Mouse (Mus musculus): ENCODE measurements around the gene Pycr1. TPM values are rescaled to one million over a fixed set of nuclear protein-coding genes. Genes with fewer than 3 reads are reported as not detected.

Pycr1 gene
- polyA plus RNA-seq, 1 experiment: 59.0 TPM

DNA sequence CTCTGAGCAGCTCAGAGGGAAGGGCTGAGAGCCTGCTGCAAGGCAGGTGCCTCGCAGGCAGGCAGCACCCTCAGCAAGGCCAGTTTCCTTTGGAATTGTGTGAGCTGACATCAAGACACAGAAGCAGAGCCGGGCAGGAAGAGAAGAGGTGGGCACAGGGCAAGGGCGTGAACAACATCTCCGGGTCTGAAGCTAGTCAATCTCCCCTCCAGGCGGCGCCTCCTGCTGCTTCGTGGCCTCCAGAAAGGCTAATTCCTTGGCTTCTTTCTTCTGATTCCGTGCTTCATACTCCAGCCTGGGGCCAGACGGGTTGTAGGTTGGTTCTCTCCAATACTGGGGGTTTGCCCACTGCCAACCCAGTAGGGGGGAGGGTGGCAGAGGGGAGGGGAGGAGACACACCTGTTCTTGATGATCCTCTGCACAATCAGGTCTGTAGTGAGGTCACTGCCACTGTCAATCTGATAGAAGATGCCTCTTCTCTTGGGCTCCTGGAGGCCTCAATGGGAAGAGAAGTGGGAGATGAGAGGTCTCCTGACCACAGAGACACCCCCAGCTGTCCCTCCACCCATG lies 33.0 kb downstream of the Pycr1 start:
- H3K4me1 ChIP-seq (ENCODE audit: control insufficient read depth, insufficient read depth, low read length): 0 out of 2 replicates have a peak, but pooled peaks cover 13% of the 10 kb centered on the region
- TF ChIP-seq CTCF (IDR thresholded peaks at IDR 0.05; ENCODE audit: borderline replicate concordance, insufficient read depth, low read length) (no peak), POLR2A (IDR thresholded peaks at IDR 0.05; ENCODE audit: low read depth, low read length) (no peak)
- H3K27ac ChIP-seq (ENCODE audit: insufficient read depth, low read length): no peak overlapping the region
- H3K4me3 ChIP-seq (ENCODE audit: insufficient read depth, low read length): no peak overlapping the region

GRCm38 (mm10) chr11:120609250-120609649 lies 34.3 kb downstream of the Pycr1 start:
- TF ChIP-seq POLR2A (IDR thresholded peaks at IDR 0.05; ENCODE audit: low read depth, low read length) (no peak), CTCF (IDR thresholded peaks at IDR 0.05; ENCODE audit: borderline replicate concordance, insufficient read depth, low read length) (no peak)
- Histone ChIP-seq H3K4me3 (ENCODE audit: insufficient read depth, low read length) (no peak overlapping the region), H3K27ac (ENCODE audit: insufficient read depth, low read length) (no peak overlapping the region), H3K4me1 (ENCODE audit: control insufficient read depth, insufficient read depth, low read length) (0 out of 2 replicates have a peak, but pooled peaks cover 13% of the 10 kb centered on the region)

DNA sequence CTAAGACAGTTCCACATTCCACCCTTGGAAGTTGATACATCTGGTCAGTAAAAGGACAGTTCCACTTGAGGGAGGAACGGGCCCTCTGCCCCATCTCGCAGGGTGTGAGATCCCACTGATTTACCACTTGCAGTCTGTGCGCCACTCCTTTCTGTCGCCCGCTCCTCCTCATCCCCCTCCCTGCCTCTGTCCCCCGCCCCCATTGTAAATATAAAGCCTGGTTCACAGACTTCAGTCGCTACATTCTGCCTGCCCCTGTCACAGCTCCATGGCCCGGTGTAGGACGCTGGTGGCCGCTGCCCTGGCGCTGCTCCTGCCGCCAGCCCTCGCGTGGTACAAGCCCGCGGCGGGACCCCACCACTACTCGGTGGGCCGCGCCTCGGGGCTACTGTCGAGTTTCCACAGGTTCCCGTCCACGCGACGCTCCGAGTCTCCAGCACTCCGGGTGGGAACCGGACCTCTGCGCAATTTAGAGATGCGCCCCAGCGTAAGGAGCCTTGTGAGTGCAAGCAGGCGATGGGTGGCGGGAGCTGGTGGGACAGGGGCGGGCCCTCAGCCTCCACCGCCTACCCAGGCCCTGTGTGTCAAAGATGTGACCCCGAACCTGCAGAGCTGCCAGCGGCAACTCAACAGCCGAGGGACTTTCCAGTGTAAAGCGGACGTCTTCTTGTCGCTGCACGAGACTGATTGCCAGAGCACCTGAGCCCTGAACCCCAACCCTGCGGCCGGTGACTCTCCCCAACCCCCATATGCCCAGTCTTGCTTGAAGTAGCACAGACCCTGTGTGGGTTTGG lies 35.1 kb downstream of the Pycr1 start, which contains the start of gene Npb:
Gene Npb, plus strand, starts transcription at position 237 of the 794 bp plus-strand sequence.
- Histone ChIP-seq H3K4me3 (ENCODE audit: insufficient read depth, low read length) (no peak within 1 kb of the TSS), H3K4me1 (ENCODE audit: control insufficient read depth, insufficient read depth, low read length) (0 out of 2 replicates have a peak, but pooled peaks cover 13% of the 10 kb centered on the region), H3K27ac (ENCODE audit: insufficient read depth, low read length) (no peak within 1 kb of the TSS)
- TF ChIP-seq CTCF (IDR thresholded peaks at IDR 0.05; ENCODE audit: borderline replicate concordance, insufficient read depth, low read length) (no peak), POLR2A (IDR thresholded peaks at IDR 0.05; ENCODE audit: low read depth, low read length) (no peak)

DNA sequence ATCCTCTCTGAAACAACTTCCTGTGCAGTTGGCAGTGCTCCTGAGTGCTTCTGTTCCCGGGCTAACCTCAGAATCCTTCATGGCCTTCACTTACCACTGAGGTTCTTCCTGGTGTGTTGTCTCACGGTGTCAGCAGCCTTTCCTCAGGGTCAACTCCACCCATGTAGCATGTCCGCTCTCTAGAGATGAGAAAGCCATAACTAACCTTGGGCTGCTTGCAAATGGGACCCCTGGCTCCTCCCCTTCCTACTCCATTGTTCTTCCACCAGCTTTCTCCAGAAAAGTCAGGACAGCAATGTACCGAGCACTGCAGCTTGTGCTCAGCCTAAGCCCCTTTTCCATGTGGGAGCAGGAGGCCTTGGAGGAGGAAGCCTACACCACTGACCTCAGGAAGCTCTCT lies 36.8 kb downstream of the Pycr1 start:
- no peak overlapping the region for H3K27ac ChIP-seq (ENCODE audit: insufficient read depth, low read length)
- no peak overlapping the region for H3K4me3 ChIP-seq (ENCODE audit: insufficient read depth, low read length)
- no peak for TF ChIP-seq CTCF (IDR thresholded peaks at IDR 0.05; ENCODE audit: borderline replicate concordance, insufficient read depth, low read length)
- TF ChIP-seq POLR2A (IDR thresholded peaks at IDR 0.05; ENCODE audit: low read depth, low read length): no peak
- 0 out of 2 replicates have a peak, but pooled peaks cover 13% of the 10 kb centered on the region for H3K4me1 ChIP-seq (ENCODE audit: control insufficient read depth, insufficient read depth, low read length)

- no peak overlapping the region for H3K4me3 ChIP-seq (ENCODE audit: insufficient read depth, low read length)
- no peak overlapping the region for H3K27ac ChIP-seq (ENCODE audit: insufficient read depth, low read length)
- no peak for TF ChIP-seq CTCF (IDR thresholded peaks at IDR 0.05; ENCODE audit: borderline replicate concordance, insufficient read depth, low read length)
- H3K4me1 ChIP-seq (ENCODE audit: control insufficient read depth, insufficient read depth, low read length): 0 out of 2 replicates have a peak, but pooled peaks cover 13% of the 10 kb centered on the region
Observed at GRCm38 (mm10) chr11:120605667-120606066, 37.9 kb downstream of the Pycr1 start.

- Histone ChIP-seq H3K4me3 (ENCODE audit: insufficient read depth, low read length) (no peak overlapping the region), H3K4me1 (ENCODE audit: control insufficient read depth, insufficient read depth, low read length) (peaks cover 6% of the 10 kb centered on the region; the same call in 1 of the 2 replicates), H3K27ac (ENCODE audit: insufficient read depth, low read length) (no peak overlapping the region)
- TF ChIP-seq POLR2A (IDR thresholded peaks at IDR 0.05; ENCODE audit: low read depth, low read length): no peak
- no peak for TF ChIP-seq CTCF (IDR thresholded peaks at IDR 0.05; ENCODE audit: borderline replicate concordance, insufficient read depth, low read length)
Observed at GRCm38 (mm10) chr11:120603545-120603944, 40.0 kb downstream of the Pycr1 start.

DNA sequence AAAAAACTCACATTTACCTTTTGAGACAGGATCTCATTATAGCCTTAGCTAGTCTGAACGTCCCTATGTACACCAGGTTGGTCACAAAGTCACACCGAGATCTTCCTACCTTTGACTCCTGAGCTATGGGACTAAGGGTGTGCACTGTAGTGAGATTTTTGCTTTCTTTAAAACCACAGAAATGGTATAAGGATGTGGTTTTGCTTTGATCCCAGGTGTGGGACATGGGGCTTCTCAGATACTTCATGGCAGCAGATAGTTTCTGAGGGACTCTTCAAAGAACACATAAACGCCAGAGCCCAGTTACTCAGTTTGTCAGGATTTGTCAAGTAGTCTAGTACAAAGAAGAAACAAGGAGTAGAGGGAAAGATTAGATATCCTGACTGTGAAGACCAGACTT lies 42.9 kb downstream of the Pycr1 start:
- H3K4me3 ChIP-seq (ENCODE audit: insufficient read depth, low read length): no peak overlapping the region
- no peak for TF ChIP-seq POLR2A (IDR thresholded peaks at IDR 0.05; ENCODE audit: low read depth, low read length)
- no peak for TF ChIP-seq CTCF (IDR thresholded peaks at IDR 0.05; ENCODE audit: borderline replicate concordance, insufficient read depth, low read length)
- peaks cover 5% of the 10 kb centered on the region for H3K4me1 ChIP-seq (ENCODE audit: control insufficient read depth, insufficient read depth, low read length)
- H3K27ac ChIP-seq (ENCODE audit: insufficient read depth, low read length): no peak overlapping the region

DNA sequence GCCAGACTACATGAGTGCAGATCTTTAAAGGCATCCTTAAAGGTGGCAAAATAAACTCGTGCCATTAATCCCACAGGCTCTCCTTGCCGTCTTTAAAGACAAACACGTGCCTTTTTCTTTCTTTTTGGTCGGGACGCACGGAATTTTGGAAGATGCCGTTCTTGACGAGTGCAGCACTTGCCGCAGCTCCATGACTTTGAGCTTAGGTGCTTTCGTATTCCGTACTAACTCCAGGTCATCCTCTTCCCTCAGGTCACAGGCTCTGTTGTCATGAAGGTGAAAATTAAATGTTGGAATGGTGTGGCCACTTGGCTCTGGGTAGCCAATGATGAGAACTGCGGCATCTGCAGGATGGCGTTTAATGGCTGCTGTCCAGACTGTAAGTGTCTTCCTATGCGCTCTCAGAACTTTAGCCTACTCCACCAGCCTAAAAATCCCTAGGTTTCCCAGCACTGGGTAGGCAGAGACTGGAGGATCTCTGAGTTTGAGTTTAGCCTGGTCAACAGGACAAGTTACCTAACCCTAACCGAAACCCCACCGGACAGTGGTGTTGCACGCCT lies 44.5 kb downstream of the Pycr1 start:
- peak overlapping the region; percentile 60 for H3K4me3 ChIP-seq (ENCODE audit: insufficient read depth, low read length)
- peak overlapping the region; percentile 63; the same call in 1 of the 2 replicates for H3K27ac ChIP-seq (ENCODE audit: insufficient read depth, low read length)
- TF ChIP-seq CTCF (IDR thresholded peaks at IDR 0.05; ENCODE audit: borderline replicate concordance, insufficient read depth, low read length) (no peak), POLR2A (IDR thresholded peaks at IDR 0.05; ENCODE audit: low read depth, low read length) (0 out of 2 replicates have a peak, but pooled peaks have one; percentile 37)
- peaks cover 7% of the 10 kb centered on the region for H3K4me1 ChIP-seq (ENCODE audit: control insufficient read depth, insufficient read depth, low read length)

GRCm38 (mm10) chr11:120598283-120598989 lies 45.1 kb downstream of the Pycr1 start, which contains the start of the genes Alyref and Anapc11:
Alyref (minus strand) TSS chr11:120598365.
Anapc11 (plus strand) TSS chr11:120598421.
- peak within 1 kb of the TSS; percentile 95 for H3K4me3 ChIP-seq (ENCODE audit: insufficient read depth, low read length)
- H3K27ac ChIP-seq (ENCODE audit: insufficient read depth, low read length): peak within 1 kb of the TSS; percentile 63
- TF ChIP-seq POLR2A (IDR thresholded peaks at IDR 0.05; ENCODE audit: low read depth, low read length) (peak; percentile 90), CTCF (IDR thresholded peaks at IDR 0.05; ENCODE audit: borderline replicate concordance, insufficient read depth, low read length) (no peak)
- peaks cover 7% of the 10 kb centered on the region for H3K4me1 ChIP-seq (ENCODE audit: control insufficient read depth, insufficient read depth, low read length)

All from embryonic fibroblast, embryonic 13.5 days (primary cell).